In the genomic region with DNA sequence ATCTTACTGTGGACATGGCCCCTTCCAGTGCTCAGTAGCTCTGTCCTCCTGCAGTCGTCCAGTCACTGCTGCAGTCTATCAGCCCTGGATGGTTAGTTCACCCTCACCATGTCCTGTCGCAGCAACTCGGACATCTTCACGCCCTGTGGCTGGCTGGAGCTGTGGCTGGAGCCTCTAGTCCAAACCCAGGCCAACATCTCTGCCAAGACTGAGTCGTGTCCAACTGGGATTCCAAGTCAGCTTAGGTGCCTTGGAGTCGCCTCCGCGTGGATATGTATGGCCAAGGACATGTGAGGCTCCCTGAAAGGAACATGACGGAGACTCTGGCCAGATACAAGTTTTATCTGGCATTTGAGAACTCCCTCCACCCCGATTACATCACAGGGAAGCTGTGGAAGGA, we compare ENCODE assay signal across 19 mouse cellular contexts. TPM values are rescaled to one million over a fixed set of nuclear protein-coding genes. Genes with fewer than 3 reads are reported as not detected.
"Had no signal": no experiment of that assay in that cellular context is flagged by ENCODE, and none has a peak within 500 bp of the region (broad histone marks: within the 10 kb centered on the region; RNA-seq: fewer than 3 reads in every experiment).

No protein-coding gene starts in this region.

- H3K4me1 ChIP-seq: liver, embryonic 15.5 days; lung, embryonic 15.5 days; midbrain, embryonic 13.5 days; midbrain, embryonic 15.5 days; neural tube, embryonic 12.5 days; stomach, embryonic 15.5 days had no signal

- DNase-seq: liver, postnatal 0 days; lung, adult 2 months; right cerebral cortex, postnatal 14 days; thymus, adult 2 months; thymus, postnatal 25 days; thymus, postnatal 4 days had no signal

- H3K27me3 ChIP-seq: lung, embryonic 15.5 days; midbrain, embryonic 13.5 days; midbrain, embryonic 15.5 days; stomach, embryonic 15.5 days had no signal

- ATAC-seq: liver, postnatal 0 days; midbrain, embryonic 13.5 days; midbrain, embryonic 15.5 days had no signal

- H3K9me3 ChIP-seq: liver, embryonic 15.5 days; lung, embryonic 15.5 days; midbrain, embryonic 13.5 days; midbrain, embryonic 15.5 days; neural tube, embryonic 12.5 days; stomach, embryonic 15.5 days had no signal

- H3K27ac ChIP-seq: liver, embryonic 15.5 days; lung, embryonic 15.5 days; macrophage; midbrain, embryonic 13.5 days; midbrain, embryonic 15.5 days; neural tube, embryonic 12.5 days; stomach, embryonic 15.5 days; stomach, postnatal 0 days had no signal

- H3K9ac ChIP-seq: liver, embryonic 15.5 days; liver, postnatal 0 days; lung, embryonic 15.5 days; midbrain, embryonic 13.5 days; midbrain, embryonic 15.5 days; neural tube, embryonic 12.5 days; stomach, embryonic 15.5 days had no signal

- H3K36me3 ChIP-seq: liver, embryonic 15.5 days; lung, embryonic 15.5 days; midbrain, embryonic 13.5 days; midbrain, embryonic 15.5 days; neural tube, embryonic 12.5 days; stomach, embryonic 15.5 days had no signal

- H3K4me2 ChIP-seq: liver, embryonic 15.5 days; lung, embryonic 15.5 days; midbrain, embryonic 11.5 days; midbrain, embryonic 13.5 days; midbrain, embryonic 15.5 days; neural tube, embryonic 12.5 days; stomach, embryonic 15.5 days had no signal

- H3K4me3 ChIP-seq: liver, embryonic 15.5 days; lung, embryonic 15.5 days; megakaryocyte, embryonic 14.5 days; midbrain, embryonic 13.5 days; midbrain, embryonic 15.5 days; neural tube, embryonic 12.5 days; stomach, embryonic 15.5 days had no signal

RNA-seq across cellular contexts. Expression of gene Nrtn, which starts 19.1 kb away (rescaled TPM):
- total RNA-seq: megakaryocyte progenitor cell, adult 5-6 weeks; monocyte, adult 5-6 weeks; neutrophil, adult 5-6 weeks had no signal
- polyA plus RNA-seq: macrophage had no signal

RNA-seq across cellular contexts. Expression of gene Prr22, which starts 31.8 kb away (rescaled TPM):
- polyA plus RNA-seq: macrophage had no signal
